Mouse (Mus musculus) brain, embryonic 14.5 days (tissue): ENCODE results near the gene Glb1l.

Experiments
- CTCF ChIP-seq: fragments of 200-500 bp; IDR thresholded peaks from 2 replicates; pipeline ENCODE4 v1.5.1; 2012; ENCODE audit warnings: inconsistent platforms, mild to moderate bottlenecking, moderate library complexity, borderline replicate concordance; ENCODE audit not compliant: insufficient read depth, insufficient read length; ENCODE audit errors: extremely low read depth
- POLR2A ChIP-seq: fragments of 200-500 bp; IDR thresholded peaks from 2 replicates; pipeline ENCODE4 v1.6.1; 2012; ENCODE audit warnings: mild to moderate bottlenecking, inconsistent platforms, borderline replicate concordance; ENCODE audit not compliant: poor library complexity, insufficient read depth, insufficient read length, severe bottlenecking; ENCODE audit errors: extremely low read depth

DNA sequence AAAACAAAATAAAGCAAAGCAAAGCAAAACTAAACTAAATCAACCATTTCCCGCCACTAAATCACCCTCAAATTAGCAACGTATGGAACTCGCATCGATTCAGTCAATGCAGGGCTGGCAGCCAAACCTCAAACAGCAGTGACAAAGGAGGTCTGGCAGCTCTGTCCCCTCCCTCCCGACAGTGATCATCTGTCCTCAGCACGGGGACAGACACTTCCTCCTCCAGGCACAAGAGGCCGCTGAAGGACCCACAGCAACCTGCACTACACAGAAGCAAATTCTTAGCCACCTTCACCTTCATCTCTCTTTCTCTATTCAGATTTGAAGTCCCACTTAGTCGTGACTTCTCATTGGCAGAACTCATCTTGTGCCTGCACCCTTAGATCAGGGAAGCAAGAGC lies 24.0 kb upstream of the Glb1l start:
- TF ChIP-seq CTCF = peak; percentile 75
- peak; percentile 15; the same call in 1 of the 2 replicates for TF ChIP-seq POLR2A
